Mouse (Mus musculus) liver, postnatal 0 days (tissue): ENCODE data around the gene Rnf39. TPM values are rescaled to one million over a fixed set of nuclear protein-coding genes. Genes with fewer than 3 reads are reported as not detected.
A peak's percentile ranks its signal among the peaks of the same experiment; 100 is the strongest.

Source experiments
- ATAC-seq: fragments of 200-750 bp; cut with Nextera tagmentation; 2 replicates; pipeline ENCODE4 v1.8.0; 2017; ENCODE audit warnings: mild to moderate bottlenecking, moderate library complexity
- DNase-seq: peaks from one replicate; pipeline ENCODE4 v3.0.0-alpha.2; 2016
- H3K27ac ChIP-seq: fragments of 300-500 bp; sonication (generic); 2 replicates; pipeline ENCODE4 v1.5.1; 2014; ENCODE audit warnings: antibody characterized with exemption, moderate library complexity, mild to moderate bottlenecking, low read depth
- H3K27me3 ChIP-seq: fragments of 300-500 bp; sonication (generic); 2 replicates; pipeline ENCODE4 v1.6.1; 2014; ENCODE audit warnings: low read length, control low read depth, mixed read lengths; ENCODE audit not compliant: insufficient read depth
- H3K36me3 ChIP-seq: fragments of 300-500 bp; sonication (generic); replicated peaks from 2 replicates; pipeline ENCODE4 v1.6.1; 2014; ENCODE audit warnings: mild to moderate bottlenecking, control low read depth, low read length, moderate library complexity, mixed read lengths; ENCODE audit not compliant: insufficient read depth
- H3K4me1 ChIP-seq: fragments of 300-500 bp; sonication (generic); 2 replicates; pipeline ENCODE4 v1.6.1; 2014; ENCODE audit warnings: antibody characterized with exemption, mild to moderate bottlenecking, control low read depth; ENCODE audit not compliant: insufficient read depth
- H3K4me2 ChIP-seq: fragments of 300-500 bp; sonication (generic); 2 replicates; pipeline ENCODE4 v1.6.1; 2014; ENCODE audit warnings: low read depth, mild to moderate bottlenecking, low read length, moderate library complexity, mixed read lengths
- H3K4me3 ChIP-seq: fragments of 300-500 bp; sonication (generic); 2 replicates; pipeline ENCODE4 v1.5.1; 2014; ENCODE audit warnings: low read depth, low read length
- H3K9ac ChIP-seq: fragments of 300-500 bp; sonication (generic); replicated peaks from 2 replicates; pipeline ENCODE4 v1.6.1; 2014; ENCODE audit warnings: mild to moderate bottlenecking, moderate library complexity
- H3K9me3 ChIP-seq: fragments of 300-500 bp; sonication (generic); 2 replicates; pipeline ENCODE4 v1.6.1; 2016; ENCODE audit warnings: mild to moderate bottlenecking, control low read depth, low read length, mixed read lengths
- CTCF ChIP-seq: sonication (generic); IDR thresholded peaks from 2 replicates; pipeline ENCODE4 v1.5.1; 2016; ENCODE audit warnings: antibody characterized with exemption, low read depth
- EP300 ChIP-seq: IDR thresholded peaks from 2 replicates; pipeline ENCODE4 v1.6.1; 2016; ENCODE audit warnings: antibody characterized with exemption, low read depth, mild to moderate bottlenecking
- WGBS: fragments of 180-500 bp; shearing (Covaris S2); extraction: QIAGEN DNeasy Blood & Tissue Kit; methylation state at CpG from one replicate; pipeline ENCODE4 v1.1.7; 2014; ENCODE audit not compliant: insufficient replicate concordance; 5-methylcytosine and 5-hydroxymethylcytosine counted together
- polyA plus RNA-seq: library from polyadenylated mRNA; unstranded; fragments of >200 nt; fragmentation: Nextera tagmentation; extraction: Ambion mirVana; gene quantifications from 2 replicates; pipeline ENCODE4 v1.2.1, GENCODE M21; 2015

The Rnf39 gene
- polyA plus RNA-seq, 1 experiment from 2014 or later: 0.11 TPM

DNA sequence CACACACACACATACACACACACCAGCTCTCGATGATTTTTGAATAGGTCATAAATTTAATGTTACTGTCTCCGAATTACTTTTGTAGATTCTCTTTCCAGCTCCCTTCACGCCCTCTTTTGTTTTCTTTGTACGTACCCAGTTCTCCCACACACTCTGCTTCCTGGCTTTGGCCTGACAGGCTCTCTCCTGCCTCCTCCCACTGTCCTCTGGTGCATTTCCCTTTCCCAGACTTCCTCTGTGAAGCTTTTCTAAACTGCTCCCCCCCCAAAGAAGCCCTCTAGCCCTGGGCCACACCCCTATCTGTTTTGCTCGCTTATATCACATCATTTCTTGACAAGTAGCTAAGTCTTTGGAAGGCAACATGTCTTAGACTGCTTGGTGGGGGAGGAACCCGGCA, 12.5 kb upstream of the Rnf39 start:
- H3K4me3 ChIP-seq: no peak overlapping the region
- H3K27ac ChIP-seq: no peak overlapping the region
- H3K4me1 ChIP-seq: no peaks in the 10 kb centered on the region
- no peaks in the 10 kb centered on the region for H3K27me3 ChIP-seq
- WGBS: 56% methylated on average over 6 of the region's 6 CpGs
- no peaks in the 10 kb centered on the region for H3K9me3 ChIP-seq
- no peak overlapping the region for H3K4me2 ChIP-seq
- DNase-seq (no peak), ATAC-seq (no peak)
- no peak overlapping the region for H3K9ac ChIP-seq
- no peaks in the 10 kb centered on the region for H3K36me3 ChIP-seq
- TF ChIP-seq EP300: no peak
- no peak for TF ChIP-seq CTCF

DNA sequence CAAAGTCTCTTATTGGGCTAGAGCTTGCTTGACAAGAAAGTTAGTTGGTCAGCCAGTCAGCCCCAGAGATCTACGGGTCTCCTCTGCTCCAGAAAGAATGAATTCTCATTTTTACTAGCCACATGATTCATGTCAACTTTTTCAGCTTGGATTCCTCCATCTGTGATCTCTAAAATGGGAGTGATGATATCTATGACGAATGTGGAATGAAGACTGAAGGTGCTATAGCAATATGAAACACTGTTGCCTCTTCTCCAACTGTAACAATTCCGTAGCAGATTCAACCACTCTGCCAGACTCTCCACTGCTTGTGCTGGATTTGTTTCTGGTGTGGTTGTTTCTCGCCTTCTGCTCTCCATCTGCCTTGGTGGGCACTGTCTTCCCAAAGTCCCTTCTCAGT, 11.6 kb upstream of the Rnf39 start:
- H3K9me3 ChIP-seq: no peaks in the 10 kb centered on the region
- no peak for DNase-seq
- no peaks in the 10 kb centered on the region for H3K4me1 ChIP-seq
- no peak overlapping the region for H3K27ac ChIP-seq
- H3K4me2 ChIP-seq: no peak overlapping the region
- no peak overlapping the region for H3K4me3 ChIP-seq
- no peaks in the 10 kb centered on the region for H3K27me3 ChIP-seq
- no peaks in the 10 kb centered on the region for H3K36me3 ChIP-seq
- H3K9ac ChIP-seq: no peak overlapping the region
- TF ChIP-seq EP300: no peak
- TF ChIP-seq CTCF: no peak
- WGBS: 70% methylated on average over 4 of the region's 4 CpGs
- no peak for ATAC-seq

DNA sequence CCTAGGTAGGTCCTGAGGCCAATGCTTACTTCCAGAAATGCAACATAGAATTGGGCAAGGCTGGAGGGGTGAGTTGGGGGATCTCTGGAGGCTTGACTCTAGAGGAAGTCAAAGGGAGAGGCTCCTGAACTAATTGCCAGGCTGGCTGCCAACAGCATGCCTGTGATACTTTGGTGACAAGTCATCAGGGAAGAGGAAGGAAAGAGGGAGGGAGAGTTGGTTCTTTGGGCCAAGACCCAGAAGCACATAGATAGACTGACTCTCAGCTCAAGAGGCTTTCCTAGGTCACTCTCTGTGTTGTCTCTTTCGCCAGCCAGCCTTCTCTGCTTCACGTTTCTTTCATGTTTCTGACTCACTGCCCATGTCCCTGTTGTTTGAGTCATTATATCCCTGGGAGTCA, 10.9 kb upstream of the Rnf39 start:
- ATAC-seq: no peak
- no peak overlapping the region for H3K4me2 ChIP-seq
- H3K4me3 ChIP-seq: no peak overlapping the region
- no peaks in the 10 kb centered on the region for H3K9me3 ChIP-seq
- H3K27ac ChIP-seq: no peak overlapping the region
- H3K36me3 ChIP-seq: no peaks in the 10 kb centered on the region
- TF ChIP-seq EP300: no peak
- WGBS: 43% methylated on average over 2 of the region's 2 CpGs
- no peaks in the 10 kb centered on the region for H3K4me1 ChIP-seq
- H3K9ac ChIP-seq: no peak overlapping the region
- no peak for DNase-seq
- H3K27me3 ChIP-seq: no peaks in the 10 kb centered on the region

DNA sequence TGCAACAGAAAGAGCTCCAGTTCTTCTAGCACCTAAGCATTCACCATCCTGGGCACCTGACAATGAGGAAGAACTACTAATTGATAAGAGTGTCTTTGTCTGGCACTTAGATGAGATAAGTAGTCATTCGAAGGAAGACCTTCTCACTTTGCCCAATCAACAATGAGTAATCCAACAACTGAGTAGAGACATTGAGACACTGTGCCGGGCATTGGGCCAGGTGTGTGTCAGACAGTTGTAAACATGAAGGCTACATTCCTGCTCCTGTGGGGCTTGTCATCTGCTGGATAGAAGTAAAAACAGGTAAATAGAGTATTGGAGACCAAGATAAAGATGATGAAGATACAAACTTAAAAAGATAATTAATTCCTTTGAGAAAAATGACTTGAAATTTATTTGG, 4.7 kb upstream of the Rnf39 start:
- peak; percentile 65 for ATAC-seq
- no peaks in the 10 kb centered on the region for H3K4me1 ChIP-seq
- TF ChIP-seq EP300 (no peak), CTCF (no peak)
- H3K9me3 ChIP-seq: no peaks in the 10 kb centered on the region
- H3K4me3 ChIP-seq: no peak overlapping the region
- DNase-seq: peak; percentile 63
- no peak overlapping the region for H3K4me2 ChIP-seq
- H3K27me3 ChIP-seq: peaks cover 27% of the 10 kb centered on the region
- 49% methylated on average over 2 of the region's 2 CpGs for WGBS
- H3K9ac ChIP-seq: no peak overlapping the region
- no peak overlapping the region for H3K27ac ChIP-seq
- H3K36me3 ChIP-seq: no peaks in the 10 kb centered on the region

DNA sequence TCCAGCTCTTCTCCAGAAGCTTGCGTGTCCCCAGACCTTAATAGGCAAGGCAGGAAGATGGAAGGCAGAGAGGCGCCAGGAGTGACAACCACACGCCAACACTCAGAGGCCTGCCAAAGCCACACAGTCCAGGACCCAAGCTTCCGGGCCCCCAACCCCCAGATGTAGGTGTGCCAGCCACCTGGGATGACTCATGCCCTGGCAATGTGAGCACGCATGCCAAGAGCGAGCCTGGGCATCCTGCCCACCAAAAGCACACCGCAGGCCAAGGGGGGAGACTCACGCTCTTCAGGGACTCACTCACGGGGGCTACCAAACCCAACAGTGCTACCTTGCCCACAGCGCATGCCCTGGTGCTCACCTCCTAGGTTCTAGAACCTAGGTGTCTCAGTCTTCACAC, 327 bp upstream of the Rnf39 start:
- H3K4me2 ChIP-seq: peak overlapping the region; percentile 69; the same call in 1 of the 2 replicates
- H3K4me3 ChIP-seq: peak overlapping the region; percentile 42; the same call in 1 of the 2 replicates

DNA sequence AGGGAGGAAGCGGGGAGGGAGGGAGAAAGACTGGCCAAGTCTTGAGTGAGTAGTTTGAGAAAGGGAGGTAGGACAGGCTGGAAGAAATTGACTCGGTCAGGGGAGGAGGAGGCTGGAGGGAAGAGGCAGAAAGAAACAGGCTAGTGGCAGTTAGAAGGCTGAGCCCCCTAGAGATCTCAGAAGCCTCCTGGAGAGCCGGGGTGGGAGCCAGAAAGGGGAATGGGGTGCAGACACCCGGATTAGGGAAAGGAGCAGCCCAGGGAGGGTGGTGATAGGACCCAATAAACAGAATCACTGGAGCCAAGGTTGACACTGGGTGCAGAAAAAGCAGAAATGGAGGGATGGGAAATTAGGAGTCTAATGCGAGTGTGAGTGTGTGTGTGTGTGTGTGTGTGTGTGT, 973 bp downstream of the Rnf39 start:
- Histone ChIP-seq H3K4me2 (0 out of 2 replicates have a peak overlapping the region, but pooled peaks have one; percentile 69), H3K9me3 (no peaks in the 10 kb centered on the region), H3K27me3 (peaks cover 67% of the 10 kb centered on the region), H3K36me3 (peaks cover under 1% of the 10 kb centered on the region; the same call in 1 of the 2 replicates), H3K27ac (no peak overlapping the region), H3K4me3 (no peak overlapping the region), H3K9ac (no peak overlapping the region), H3K4me1 (0 out of 2 replicates have a peak, but pooled peaks cover 8% of the 10 kb centered on the region)
- DNase-seq (no peak), ATAC-seq (no peak)
- 24% methylated on average over 5 of the region's 5 CpGs for WGBS
- TF ChIP-seq CTCF: no peak
- no peak for TF ChIP-seq EP300

More for the DNA sequence above, 327 bp upstream of the Rnf39 start:
- 53% methylated on average over 10 of the region's 10 CpGs for WGBS
- Histone ChIP-seq H3K27me3 (peaks cover 69% of the 10 kb centered on the region), H3K9ac (no peak overlapping the region), H3K4me1 (0 out of 2 replicates have a peak, but pooled peaks cover 5% of the 10 kb centered on the region), H3K9me3 (no peaks in the 10 kb centered on the region), H3K27ac (no peak overlapping the region), H3K36me3 (no peaks in the 10 kb centered on the region)
- ATAC-seq (peak; percentile 36; the same call in 1 of the 2 replicates), DNase-seq (no peak)
- no peak for TF ChIP-seq EP300
- TF ChIP-seq CTCF: no peak
